Mouse (Mus musculus) spleen, adult 2 months (tissue): ENCODE results near the gene Ccdc33.

Source experiments
- CTCF ChIP-seq: fragments of 200-500 bp; IDR thresholded peaks from 2 replicates; pipeline ENCODE4 v1.5.1; 2011; ENCODE audit warnings: mild to moderate bottlenecking, inconsistent platforms; ENCODE audit not compliant: insufficient read depth, insufficient read length, insufficient replicate concordance; ENCODE audit errors: extremely low read depth
- POLR2A ChIP-seq: fragments of 200-500 bp; IDR thresholded peaks from 2 replicates; pipeline ENCODE4 v1.6.1; 2011; ENCODE audit warnings: low read depth, low read length, inconsistent platforms

GRCm38 (mm10) chr9:58091623-58092425, 26.8 kb downstream of the Ccdc33 start:
- TF ChIP-seq POLR2A (no peak), CTCF (no peak)
